Mouse (Mus musculus) frontal cortex, adult (tissue): ENCODE measurements at regions not wholly inside any gene's neighbourhood (a gene's known extent, or its start where the extent isn't known, plus 50 kb on each side); places are given as distances from the start of the nearest gene placed in this dataset.

Source experiments
- ATAC-seq: cut with Nextera tagmentation; 2 replicates; pipeline ENCODE4 v1.9.2; 2017; ENCODE audit warnings: mild to moderate bottlenecking, moderate library complexity, mixed read lengths; ENCODE audit not compliant: low TSS enrichment

DNA sequence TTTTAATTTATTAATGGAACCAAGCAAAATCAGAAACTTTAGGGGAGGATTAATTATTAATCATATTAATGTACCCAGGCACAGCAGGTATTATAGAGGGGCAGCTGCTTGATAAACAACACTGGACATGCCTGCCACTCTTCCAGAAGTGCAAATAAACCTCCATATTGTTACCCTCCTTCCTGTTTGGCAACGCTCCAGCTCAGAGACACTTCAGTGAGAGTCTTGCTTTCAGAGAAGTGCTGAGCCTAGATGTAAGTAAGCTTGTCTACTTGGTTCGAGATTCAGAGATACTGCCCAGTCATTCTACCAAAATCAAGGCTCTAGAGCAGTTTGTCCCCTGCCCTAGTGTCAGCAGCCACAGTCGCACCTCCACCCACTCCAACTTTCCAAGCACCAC, 56.7 kb upstream of the Dusp10 start:
- no peak for ATAC-seq

DNA sequence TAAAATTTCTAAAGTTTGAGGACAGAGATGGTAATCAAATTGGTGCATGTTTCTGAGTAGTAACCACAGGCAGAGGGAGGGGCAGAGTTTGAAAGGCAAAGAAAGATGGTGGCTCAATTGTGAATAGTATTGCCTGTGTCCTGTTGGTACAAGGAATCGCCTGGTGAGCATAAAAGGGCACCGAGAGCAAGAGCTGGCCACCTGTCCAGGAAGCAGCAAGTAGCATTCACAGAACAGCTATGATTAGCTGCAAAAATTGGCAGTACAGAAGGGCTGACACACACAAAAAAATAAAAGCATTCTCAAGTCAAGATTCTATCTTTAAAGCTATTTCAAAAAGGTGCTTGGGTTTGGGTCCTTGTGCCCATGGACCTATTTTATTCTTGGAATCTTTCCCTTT, 51.7 kb upstream of the Dusp10 start:
- ATAC-seq = no peak

DNA sequence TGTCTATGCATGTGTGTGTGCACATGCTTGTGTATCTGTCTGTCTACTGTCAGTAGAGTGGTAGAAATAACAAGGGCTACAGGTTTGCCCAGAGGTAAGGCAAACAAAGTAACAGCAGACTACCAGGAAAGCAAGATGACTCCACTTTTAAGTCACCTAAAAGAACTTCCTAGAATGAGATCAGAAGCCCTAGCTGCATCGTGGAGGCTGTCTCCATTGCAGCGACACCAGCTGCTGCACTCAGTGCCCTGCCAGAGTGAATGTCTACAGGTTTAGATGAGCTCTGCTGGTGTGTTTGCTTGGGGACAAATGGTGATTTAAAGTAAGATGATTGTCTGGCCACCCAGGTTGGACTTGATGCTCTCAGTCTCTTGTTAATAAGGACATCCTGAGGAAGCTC, 50.6 kb upstream of the Dusp10 start:
- no peak for ATAC-seq

DNA sequence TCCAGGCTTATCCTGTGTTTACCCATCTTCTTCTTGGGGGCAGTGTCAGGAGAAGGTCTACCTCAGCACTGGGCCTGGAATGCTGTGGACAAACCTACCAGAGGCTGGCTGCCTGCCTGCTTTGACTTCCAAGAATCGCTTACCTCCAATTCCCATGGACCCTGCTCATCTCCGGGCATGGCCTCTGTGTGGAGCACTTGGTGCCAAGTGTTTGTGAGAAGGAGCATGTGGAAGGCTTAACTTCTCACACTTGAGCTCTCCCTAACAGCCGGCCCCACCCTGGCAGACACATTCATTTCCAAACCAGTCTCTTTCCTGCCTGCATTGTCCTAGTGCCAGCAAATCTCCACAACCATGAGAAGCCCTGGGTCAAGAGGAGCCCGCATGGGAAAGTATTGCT, 49.8 kb upstream of the Dusp10 start:
- ATAC-seq = no peak
